Mouse (Mus musculus): Measurements from ENCODE around the gene Usp6nl.

The Usp6nl gene

DNA sequence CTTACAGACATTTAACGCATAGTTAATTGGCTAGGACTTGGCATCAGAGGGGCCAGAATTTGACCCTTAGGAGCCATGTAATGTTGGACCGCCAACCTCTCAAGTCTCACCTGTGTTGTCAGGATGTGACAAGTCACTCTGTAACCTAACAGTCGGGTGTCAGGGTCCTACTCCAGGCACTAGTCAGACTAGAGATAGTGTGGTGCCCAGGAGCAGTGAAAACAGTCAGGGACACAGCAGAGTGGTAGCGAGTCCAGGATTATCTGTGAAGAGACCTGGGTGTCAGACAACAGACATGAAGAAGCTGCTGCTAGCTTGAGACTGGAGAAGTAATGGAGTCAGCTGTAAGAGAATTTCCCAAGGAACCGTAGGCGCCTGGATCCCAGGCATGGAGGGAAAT lies 45.0 kb downstream of the Usp6nl start:
- no peak for DNase-seq (ENCODE audit: low spot score in 2 of 2)

DNA sequence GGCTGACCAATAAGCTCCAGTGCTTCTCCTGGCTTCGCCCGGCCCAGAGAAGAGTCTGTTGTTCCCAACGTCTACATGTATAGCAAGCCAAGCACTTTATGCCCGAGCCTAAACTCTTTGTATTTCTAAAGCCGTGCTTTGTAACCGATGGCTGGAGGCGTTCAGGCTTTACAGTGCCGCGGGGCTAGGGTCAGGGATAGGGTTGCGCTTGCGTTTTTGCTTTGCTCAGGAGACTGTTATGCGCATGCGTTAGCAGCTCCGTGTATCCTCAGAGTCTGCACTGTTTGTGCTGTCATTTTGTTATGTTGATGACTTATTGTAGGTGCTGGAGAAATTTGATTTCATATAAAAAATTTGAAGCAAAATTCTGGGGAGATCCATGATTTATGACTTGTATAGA lies 51.7 kb downstream of the Usp6nl start:
- no peak for DNase-seq (ENCODE audit: low spot score in 2 of 2)

- no peak for DNase-seq (ENCODE audit: low spot score in 2 of 2)
Measured at GRCm38 (mm10) chr2:6376071-6376470, 53.6 kb downstream of the Usp6nl start.

DNA sequence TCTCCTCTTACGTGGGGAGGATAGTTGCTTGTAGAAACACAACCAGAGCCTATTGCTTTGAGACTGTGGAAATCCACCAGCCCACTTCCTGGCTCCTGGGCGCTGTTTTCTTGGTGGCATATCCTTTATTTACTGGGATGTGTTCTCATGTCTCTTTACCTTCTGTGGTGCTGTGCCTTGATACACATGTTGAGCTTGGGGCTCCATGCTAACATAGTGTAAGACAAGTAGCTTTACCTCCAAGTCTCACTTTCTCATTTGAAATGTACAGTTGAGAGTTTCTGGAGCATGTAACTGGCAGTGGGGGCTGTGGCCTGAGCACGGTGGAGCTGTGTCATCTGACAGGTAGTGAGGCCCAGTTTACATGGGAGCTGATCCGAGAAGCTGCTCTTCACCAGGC lies 54.5 kb downstream of the Usp6nl start:
- no peak for DNase-seq (ENCODE audit: low spot score in 2 of 2)

GRCm38 (mm10) chr2:6378590-6379205 lies 56.2 kb downstream of the Usp6nl start:
- DNase-seq (ENCODE audit: low spot score in 2 of 2) = no peak

DNA sequence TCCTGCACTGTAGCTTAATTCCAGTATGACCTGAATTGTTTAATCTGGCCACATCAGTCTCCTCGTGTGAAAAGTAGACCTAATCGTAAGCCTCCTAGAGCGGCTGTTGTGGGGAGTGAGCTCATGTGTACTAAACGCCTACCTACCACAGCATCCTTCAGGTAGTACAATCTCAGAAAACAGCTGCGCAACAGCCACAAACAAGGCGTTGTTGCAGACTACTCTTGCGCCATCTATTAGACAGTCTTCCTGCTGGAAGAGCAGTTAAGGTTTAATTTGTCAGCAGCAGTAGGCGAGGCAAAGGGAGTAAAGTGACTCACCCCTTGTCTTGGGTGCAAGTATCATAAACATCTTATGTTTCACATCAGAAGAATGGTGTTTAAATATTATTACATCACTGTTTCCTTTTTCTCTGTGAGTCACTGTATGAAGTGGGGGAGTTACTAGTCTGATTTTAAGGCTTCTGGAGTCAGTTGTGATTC lies 57.3 kb downstream of the Usp6nl start:
- no peak for DNase-seq (ENCODE audit: low spot score in 2 of 2)

GRCm38 (mm10) chr2:6380401-6380800 lies 57.9 kb downstream of the Usp6nl start:
- no peak for DNase-seq (ENCODE audit: low spot score in 2 of 2)

- DNase-seq (ENCODE audit: low spot score in 2 of 2) = no peak
Measured at GRCm38 (mm10) chr2:6384407-6385146, 62.1 kb downstream of the Usp6nl start.

DNA sequence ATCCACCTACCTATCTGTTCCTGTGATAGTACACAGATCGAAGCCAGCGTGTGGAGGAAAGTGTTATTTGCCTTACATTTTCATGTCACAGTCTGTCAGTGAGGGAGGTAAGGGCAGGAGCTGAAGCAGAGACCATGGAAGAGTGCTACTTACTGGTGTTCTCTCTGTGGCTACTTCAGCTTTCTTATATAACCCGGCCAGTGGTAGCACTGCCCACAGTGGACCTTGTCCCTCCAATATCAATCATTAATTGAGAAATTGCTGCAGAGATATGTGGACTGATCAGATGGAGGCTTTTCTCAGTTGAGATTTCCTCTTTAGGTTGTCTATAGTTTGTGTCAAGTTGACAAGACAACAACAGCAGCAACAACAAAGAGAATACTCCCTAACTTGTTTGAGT lies 66.7 kb downstream of the Usp6nl start:
- no peak for DNase-seq (ENCODE audit: low spot score in 2 of 2)

DNA sequence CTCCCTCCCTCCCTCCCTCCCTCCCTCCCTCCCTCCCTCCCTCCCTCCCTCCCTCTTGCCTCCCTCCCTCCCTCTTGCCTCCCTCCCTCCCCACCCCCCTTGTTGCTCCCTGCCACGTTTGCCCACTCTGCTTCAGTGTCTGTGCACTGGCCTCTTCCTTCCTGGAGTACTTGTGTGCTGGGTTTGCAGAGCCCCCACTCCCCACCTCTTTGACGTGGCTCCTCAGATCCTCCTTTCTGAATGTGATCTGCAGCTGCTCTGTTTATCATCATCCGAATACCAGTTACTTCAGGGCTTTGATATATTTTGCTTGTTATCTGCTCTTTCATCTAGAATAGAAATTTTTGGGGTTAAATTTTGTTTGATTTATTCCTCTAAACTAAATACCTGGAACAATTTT lies 68.8 kb downstream of the Usp6nl start:
- no peak for DNase-seq (ENCODE audit: low spot score in 2 of 2)

- no peak for DNase-seq (ENCODE audit: low spot score in 2 of 2)
Measured at GRCm38 (mm10) chr2:6391940-6392339, 69.5 kb downstream of the Usp6nl start.

DNA sequence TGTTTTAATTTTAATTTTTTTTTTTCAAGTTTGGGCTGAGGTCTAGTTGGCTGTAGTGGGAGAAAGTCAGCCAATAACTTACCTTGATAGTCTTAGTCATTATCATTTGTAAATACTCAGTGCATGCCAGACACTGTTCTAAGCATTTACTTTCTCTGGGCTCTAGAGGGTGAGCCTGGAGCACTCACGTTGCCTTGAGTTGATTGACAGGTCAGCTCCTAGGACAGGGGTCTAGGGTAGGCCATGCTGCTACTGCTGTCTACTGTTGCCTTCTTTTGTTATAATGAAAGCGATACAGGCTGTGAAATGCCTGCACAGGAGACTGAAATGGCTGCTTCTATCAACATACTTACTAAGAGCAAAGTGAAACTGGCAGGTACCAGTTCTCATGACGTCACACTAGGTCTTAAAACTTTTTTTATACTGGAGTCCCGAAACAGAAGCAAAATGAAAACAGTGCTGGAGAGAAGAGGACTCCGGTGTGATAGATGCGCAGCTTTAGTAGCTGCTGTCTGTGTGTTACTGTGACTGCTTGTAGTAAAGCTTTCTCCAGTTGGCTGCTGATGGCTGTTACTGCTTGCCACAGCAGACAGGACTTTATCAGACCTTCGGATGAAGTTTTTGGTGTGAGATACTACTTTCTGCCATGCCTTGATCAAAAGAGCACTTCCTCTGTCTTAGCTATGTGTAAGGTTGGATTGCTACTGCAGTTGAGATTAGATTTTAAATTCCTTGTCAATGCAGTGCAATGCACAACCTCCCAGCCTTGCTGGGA lies 73.6 kb downstream of the Usp6nl start:
- no peak for DNase-seq (ENCODE audit: low spot score in 2 of 2)

- DNase-seq (ENCODE audit: low spot score in 2 of 2) = no peak
Measured at GRCm38 (mm10) chr2:6396626-6397146, 74.2 kb downstream of the Usp6nl start.

- no peak for DNase-seq (ENCODE audit: low spot score in 2 of 2)
Measured at GRCm38 (mm10) chr2:6397166-6397565, 74.7 kb downstream of the Usp6nl start.

DNA sequence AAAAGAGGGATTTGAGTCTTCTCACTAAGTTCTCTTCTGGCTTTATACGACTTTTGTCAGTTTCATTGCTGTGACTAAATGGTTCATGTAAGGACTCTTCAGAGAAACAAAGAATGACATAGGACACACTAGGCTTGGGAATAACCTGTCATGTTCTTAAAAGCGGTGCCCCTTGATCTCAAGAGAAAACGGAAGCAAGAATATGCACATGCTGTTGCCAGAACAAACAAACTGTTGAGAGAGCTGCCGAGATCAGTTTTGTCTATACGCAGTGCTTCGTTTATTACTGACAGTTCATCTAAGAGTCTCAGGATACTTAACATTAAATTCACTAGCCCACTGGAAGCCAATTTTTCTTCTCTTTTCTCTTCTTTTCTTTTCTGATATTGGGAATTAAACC lies 76.4 kb downstream of the Usp6nl start:
- DNase-seq (ENCODE audit: low spot score in 2 of 2) = no peak

GRCm38 (mm10) chr2:6401039-6401438 lies 78.6 kb downstream of the Usp6nl start:
- no peak for DNase-seq (ENCODE audit: low spot score in 2 of 2)

GRCm38 (mm10) chr2:6403375-6403774 lies 80.9 kb downstream of the Usp6nl start:
- no peak for DNase-seq (ENCODE audit: low spot score in 2 of 2)

GRCm38 (mm10) chr2:6403991-6404390 lies 81.5 kb downstream of the Usp6nl start:
- no peak for DNase-seq (ENCODE audit: low spot score in 2 of 2)

GRCm38 (mm10) chr2:6404627-6405026 lies 82.2 kb downstream of the Usp6nl start:
- DNase-seq (ENCODE audit: low spot score in 2 of 2) = no peak

DNA sequence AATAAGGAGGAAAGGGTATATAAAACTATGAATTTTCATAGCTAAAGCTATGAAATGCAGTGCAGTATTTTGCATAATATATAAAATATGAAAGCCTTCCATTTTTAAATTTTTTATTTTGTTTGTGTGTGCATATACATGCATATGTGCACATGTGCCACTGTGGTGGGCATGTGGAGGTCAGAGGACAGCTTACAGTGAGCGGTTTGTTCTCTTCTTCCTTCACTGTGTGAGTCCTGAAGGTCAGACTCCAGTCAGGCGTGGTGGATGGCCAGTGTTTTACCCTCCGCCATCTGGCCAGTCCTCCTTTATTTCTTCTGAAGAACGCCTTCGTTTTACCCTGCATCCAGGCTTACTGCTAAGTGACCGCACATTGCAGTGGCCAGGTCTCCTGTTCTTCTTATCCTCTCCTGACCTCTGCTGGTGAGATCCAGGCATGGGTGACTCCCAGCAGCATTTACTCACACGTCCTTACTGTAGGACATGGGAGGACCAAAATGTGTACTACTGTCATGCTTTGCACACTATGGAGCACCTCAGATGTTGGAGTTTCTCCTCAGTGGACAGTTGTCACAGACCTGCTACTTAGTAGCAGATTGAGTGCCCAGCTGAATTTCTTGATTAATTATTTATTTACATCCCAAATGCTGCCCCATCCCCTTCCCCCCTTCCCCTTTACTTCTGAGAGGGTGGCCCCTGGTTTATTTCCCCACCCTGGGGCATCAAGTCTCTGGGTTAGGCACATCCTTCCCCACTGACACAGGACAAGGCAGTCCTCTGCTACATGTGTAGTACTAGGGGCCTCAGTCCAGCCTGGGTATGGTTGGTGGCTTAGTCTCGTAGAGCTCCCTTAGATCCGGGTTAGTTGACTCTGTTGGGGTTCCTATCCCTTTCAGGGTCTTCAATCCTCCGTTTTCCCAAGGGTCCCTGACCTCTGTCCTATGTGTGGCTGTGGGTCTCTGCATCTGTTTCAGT lies 82.9 kb downstream of the Usp6nl start:
- peak; percentile 72 to 86 for DNase-seq (ENCODE audit: low spot score in 2 of 2)

DNA sequence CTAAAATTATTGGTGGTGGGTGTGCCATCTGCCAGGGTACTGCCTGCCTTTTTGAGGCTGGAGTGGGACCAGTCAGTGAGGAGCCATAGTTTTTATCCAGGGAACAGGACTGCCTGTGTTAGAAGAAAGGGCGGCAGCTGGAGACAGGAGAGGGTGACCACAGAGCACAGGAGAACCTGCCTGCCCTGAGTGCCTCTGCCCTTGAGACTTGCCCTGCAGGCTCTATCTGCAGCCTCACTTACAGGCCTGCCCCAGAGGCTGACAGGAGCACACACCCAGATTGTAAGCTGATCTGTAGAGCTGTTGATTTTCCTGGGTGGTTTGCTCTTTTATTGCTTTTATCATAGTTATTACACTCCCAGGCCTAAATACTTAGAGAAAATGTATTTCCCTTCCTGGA lies 85.2 kb downstream of the Usp6nl start:
- DNase-seq (ENCODE audit: low spot score in 2 of 2) = no peak

Data from frontal cortex, postnatal 36 days (tissue).